Mouse (Mus musculus): Measurements from ENCODE around the gene Ubr2.
A peak's percentile ranks its signal among the peaks of the same experiment; 100 is the strongest.

The Ubr2 gene

GRCm38 (mm10) chr17:47003305-47003704, 7.1 kb downstream of the Ubr2 start:
- no peak for DNase-seq (ENCODE audit: low read depth, low spot score)

GRCm38 (mm10) chr17:47002401-47002800, 8.0 kb downstream of the Ubr2 start:
- DNase-seq (ENCODE audit: low read depth, low spot score) = no peak

GRCm38 (mm10) chr17:46998840-46999239, 11.5 kb downstream of the Ubr2 start:
- DNase-seq (ENCODE audit: low read depth, low spot score) = no peak

GRCm38 (mm10) chr17:46996484-46996883, 13.9 kb downstream of the Ubr2 start:
- DNase-seq (ENCODE audit: low read depth, low spot score) = no peak

GRCm38 (mm10) chr17:46995621-46996020, 14.7 kb downstream of the Ubr2 start:
- no peak for DNase-seq (ENCODE audit: low read depth, low spot score)

- DNase-seq (ENCODE audit: low read depth, low spot score) = no peak
These were observed 15.5 kb downstream of the Ubr2 start for GRCm38 (mm10) chr17:46994641-46995398.

- DNase-seq (ENCODE audit: low read depth, low spot score) = no peak
These were observed 16.7 kb downstream of the Ubr2 start for GRCm38 (mm10) chr17:46993625-46994024.

GRCm38 (mm10) chr17:46987631-46988030, 22.7 kb downstream of the Ubr2 start:
- DNase-seq (ENCODE audit: low read depth, low spot score) = no peak

- no peak for DNase-seq (ENCODE audit: low read depth, low spot score)
These were observed 30.3 kb downstream of the Ubr2 start for GRCm38 (mm10) chr17:46980050-46980449.

- DNase-seq (ENCODE audit: low read depth, low spot score) = peak; percentile 38
These were observed 35.2 kb downstream of the Ubr2 start for GRCm38 (mm10) chr17:46975183-46975582.

GRCm38 (mm10) chr17:46972603-46973002, 37.8 kb downstream of the Ubr2 start:
- DNase-seq (ENCODE audit: low read depth, low spot score) = no peak

- DNase-seq (ENCODE audit: low read depth, low spot score) = no peak
These were observed 43.5 kb downstream of the Ubr2 start for GRCm38 (mm10) chr17:46966892-46967291.

- no peak for DNase-seq (ENCODE audit: low read depth, low spot score)
These were observed 47.2 kb downstream of the Ubr2 start for GRCm38 (mm10) chr17:46963186-46963585.

GRCm38 (mm10) chr17:46962153-46962552, 48.2 kb downstream of the Ubr2 start:
- no peak for DNase-seq (ENCODE audit: low read depth, low spot score)

- no peak for DNase-seq (ENCODE audit: low read depth, low spot score)
These were observed 50.1 kb downstream of the Ubr2 start for GRCm38 (mm10) chr17:46960216-46960615.

GRCm38 (mm10) chr17:46958045-46958444, 52.3 kb downstream of the Ubr2 start:
- no peak for DNase-seq (ENCODE audit: low read depth, low spot score)

- no peak for DNase-seq (ENCODE audit: low read depth, low spot score)
These were observed 64.1 kb downstream of the Ubr2 start for GRCm38 (mm10) chr17:46946276-46946675.

GRCm38 (mm10) chr17:46942421-46942820, 67.9 kb downstream of the Ubr2 start:
- DNase-seq (ENCODE audit: low read depth, low spot score) = no peak

GRCm38 (mm10) chr17:46940461-46940860, 69.9 kb downstream of the Ubr2 start:
- DNase-seq (ENCODE audit: low read depth, low spot score) = no peak

- DNase-seq (ENCODE audit: low read depth, low spot score) = peak; percentile 54
These were observed 76.6 kb downstream of the Ubr2 start for GRCm38 (mm10) chr17:46933557-46934348.

GRCm38 (mm10) chr17:46932961-46933360, 77.4 kb downstream of the Ubr2 start:
- DNase-seq (ENCODE audit: low read depth, low spot score) = no peak

- DNase-seq (ENCODE audit: low read depth, low spot score) = no peak
These were observed 80.5 kb downstream of the Ubr2 start for GRCm38 (mm10) chr17:46929897-46930296.

- DNase-seq (ENCODE audit: low read depth, low spot score) = no peak
These were observed 81.1 kb downstream of the Ubr2 start for GRCm38 (mm10) chr17:46929277-46929676.
